Mouse (Mus musculus) T-helper 2 cell (primary cell): ENCODE results near the gene Slc37a1.

Experiments
- in situ Hi-C: fragments of 300-600 bp; cut with MboI, MseI; formaldehyde crosslinking; loops from one replicate; pipeline ENCODE4 v1.15.1; 2025; ENCODE audit warnings: high pct_unique_total_duplicates

The Slc37a1 gene

DNA sequence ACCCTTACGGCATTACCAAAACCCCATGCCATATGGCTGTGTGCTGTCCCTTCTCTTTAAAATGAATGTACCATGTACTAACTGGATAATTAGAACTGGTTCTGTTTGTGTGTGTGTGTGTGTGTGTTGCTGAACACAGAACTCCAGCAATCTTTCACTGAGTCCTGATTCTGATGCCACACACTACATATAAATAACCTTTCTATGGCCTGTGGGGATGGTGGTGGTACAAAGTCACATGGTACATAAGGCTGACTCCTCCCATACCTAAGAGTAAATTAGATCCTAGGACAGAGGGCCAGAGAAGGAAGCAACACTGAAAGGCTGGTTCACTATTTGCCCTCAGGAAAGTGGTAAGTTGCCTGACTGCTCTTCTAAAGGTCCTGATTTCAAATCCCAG lies at the start of gene Slc37a1:
TSS of gene Slc37a1 (plus strand) at position 301 of the 400 bp plus-strand sequence.
- in situ Hi-C loops: no loop called here

DNA sequence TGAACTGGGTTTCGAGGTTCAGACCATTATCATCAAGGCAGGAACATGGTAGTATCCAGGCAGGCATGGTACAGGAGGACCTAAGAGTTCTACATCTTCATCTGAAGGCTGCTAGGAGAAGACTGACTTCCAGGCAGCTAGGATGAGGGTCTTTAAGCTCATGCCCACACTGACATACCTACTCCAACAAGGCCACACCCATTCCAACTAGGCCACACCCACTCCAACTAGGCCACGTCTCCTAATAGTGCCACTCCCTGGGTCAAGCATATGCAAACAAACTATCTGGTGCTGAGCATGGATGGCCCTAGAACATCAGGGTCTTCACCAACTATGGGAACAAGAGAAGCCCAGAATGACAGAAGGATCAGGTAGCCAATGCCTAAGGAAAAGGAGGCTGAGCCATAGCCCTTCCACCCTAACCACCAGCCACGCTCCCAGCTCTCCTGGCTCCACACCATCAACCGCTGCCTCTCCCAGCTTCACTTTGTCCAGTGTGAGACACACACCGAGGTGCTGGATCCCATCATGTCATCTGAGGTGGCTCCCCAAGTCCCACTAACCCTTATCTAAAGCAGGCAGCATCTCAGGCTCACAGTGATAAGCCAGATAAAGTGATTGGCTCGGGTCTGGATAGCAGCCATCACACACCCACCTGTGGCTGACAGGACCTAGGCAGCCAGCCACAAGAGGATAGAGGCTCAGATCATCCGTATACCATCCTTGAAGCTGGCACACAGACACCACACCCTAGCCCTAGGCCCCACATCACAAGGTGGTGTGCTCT lies 48.2 kb upstream of the Slc37a1 start:
- in situ Hi-C loops: no loop called here

DNA sequence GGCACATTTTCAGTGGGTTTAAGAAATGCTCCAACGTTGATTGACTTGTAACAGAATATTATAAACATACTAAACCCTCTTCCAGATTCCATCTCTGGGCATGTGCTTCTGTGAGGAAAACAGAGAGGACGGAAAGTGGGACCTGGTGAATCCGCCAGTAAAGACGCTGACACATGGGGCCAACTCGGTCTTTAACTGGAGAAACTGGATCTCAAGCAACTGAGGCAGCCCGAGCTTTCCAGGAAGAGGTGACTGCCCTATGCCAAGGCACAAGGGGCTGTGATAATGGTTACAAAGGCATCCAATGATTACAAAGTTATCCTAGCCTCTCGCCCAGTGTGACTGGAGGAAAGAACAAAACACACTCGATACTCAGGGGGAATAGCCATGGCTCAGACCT lies 45.4 kb upstream of the Slc37a1 start:
- in situ Hi-C loops: no loop called here

DNA sequence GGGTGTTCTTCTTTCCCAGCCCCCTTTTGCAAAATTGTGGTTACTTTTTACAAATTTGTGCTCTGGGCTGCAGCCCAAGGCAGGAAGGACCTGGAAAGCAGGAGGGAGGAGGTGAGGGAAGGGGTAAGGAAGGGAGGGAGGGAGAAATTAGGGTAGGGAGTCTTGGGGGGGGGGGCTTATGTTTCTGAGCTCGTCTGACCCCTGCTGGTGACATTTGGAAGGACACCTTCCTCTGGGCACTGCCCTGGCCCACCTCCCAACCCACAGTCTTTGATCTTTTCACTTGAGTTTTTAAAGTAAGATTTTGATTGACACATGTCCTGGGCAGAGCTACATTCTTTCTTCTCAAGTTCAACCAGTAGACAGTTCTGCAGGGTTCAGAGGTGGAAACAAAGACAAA lies 43.8 kb upstream of the Slc37a1 start:
- in situ Hi-C loops: no loop called here

DNA sequence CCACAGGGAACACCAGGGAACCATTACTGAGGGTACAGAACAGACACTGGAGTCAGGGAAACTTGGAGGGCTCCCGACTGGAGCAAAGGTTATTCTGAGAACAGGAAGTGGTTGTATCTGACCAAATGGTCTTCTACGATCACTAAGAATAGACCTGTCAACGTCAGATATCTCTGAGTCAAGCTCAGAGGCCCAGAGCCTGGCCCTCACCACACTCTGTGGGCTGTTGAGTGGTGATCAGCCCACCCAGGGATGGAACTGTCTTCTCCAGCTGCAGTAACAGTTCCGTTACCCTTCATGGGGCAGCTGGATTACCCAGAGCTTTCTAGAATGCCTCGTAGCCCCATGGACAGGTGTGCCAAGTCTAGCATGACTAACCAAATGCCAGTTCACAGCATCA lies 41.3 kb upstream of the Slc37a1 start:
- in situ Hi-C loops: no loop called here

DNA sequence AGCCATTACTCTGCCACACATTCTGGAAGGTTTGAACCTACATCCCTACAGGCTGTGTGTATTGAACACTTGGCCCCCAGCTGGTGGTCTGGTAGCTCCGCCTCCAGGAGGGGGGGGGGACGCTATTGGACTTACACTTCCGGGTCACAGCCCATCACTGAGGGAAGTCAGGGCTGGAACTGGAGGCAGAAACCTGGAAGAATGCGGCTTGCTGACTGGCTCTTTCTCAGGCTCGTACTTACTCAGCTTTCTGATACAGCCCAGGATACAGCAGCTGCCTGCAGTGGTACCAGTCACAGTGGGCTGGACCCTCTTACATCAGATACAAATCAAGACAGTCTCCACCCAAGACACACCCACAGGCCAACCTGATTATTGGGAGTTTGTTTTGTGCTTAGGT lies 39.4 kb upstream of the Slc37a1 start:
- in situ Hi-C loops: no loop called here

DNA sequence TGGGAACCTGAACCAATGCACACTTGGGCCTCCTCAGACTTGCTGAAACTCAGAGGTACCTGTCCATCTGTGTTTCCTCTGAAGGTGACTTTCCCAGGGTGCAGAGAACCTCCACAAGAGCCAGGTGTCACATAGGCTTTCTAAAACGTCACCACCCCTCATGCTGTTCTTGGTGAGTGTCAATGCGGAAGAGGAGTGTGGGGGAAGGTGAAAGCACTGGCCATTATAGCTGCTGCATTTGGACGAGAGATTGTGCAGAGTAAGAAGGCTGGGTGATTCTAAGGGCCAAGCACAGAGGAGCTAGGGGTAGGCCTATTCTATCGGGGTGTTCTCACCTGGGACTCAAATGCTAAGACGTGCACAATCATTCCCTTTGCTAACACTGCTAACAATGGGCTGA lies 32.6 kb upstream of the Slc37a1 start:
- in situ Hi-C loops: no loop called here

DNA sequence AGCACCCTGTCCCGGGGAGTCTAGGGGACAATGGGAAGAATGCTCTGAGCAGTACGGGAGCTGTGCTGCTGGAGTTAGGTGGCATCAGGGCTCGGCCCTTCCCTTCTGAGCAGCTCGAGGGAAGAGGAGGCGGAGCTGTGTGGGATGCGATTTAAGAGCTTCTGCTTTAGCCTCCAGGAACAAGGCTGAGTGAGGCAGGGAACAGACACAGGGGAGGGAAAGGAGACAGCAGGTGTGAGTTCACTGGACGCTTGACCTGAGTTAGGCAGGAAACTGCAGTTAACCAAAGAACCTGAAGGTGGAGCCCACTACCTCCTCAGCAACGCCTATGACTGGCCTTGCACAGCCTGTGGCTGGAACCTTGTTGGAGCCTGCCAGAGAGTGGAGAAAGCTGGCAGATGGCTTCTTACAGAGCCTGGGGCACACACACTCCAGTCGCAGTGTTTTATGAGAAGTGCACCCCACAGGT lies 32.1 kb upstream of the Slc37a1 start:
- in situ Hi-C loops: no loop called here

DNA sequence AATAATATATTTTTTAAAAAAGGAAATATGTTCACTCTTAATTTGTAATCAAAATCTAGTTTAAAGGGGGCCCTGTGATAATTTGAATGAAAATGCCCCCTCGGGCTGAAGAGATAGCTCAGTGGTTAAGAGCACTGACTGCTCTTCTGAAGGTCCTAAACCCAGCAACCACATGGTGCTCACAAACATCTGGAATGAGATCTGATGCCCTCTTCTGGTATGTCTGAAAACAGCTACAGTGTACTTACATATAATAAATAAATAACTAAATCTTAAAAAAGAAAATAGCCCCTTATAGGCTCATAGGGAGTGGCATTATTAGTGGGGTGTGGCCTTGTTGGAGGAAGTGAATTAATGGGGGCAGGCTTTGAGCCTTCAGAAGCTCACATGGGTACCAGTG lies 29.4 kb upstream of the Slc37a1 start:
- in situ Hi-C loops: no loop called here

DNA sequence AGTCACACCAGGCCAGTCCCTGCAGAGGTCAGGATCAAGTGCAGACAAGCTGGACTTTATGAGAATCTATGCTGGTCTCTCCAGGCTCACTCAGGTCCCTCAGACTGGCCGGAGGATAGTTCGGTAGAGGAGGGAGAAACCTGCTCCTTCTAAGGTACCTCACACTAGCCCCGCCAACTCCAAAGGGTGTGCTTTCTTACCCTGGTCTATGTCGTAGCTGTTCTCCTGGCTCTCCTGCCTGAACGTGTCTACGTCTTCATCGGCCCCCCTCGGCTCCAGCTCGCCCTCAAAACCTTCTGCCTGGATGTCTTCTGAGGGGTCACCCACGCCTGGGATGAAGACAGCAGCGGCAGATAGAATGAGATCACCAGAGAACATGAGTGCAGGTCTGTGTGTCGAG lies 28.7 kb upstream of the Slc37a1 start:
- in situ Hi-C loops: no loop called here

DNA sequence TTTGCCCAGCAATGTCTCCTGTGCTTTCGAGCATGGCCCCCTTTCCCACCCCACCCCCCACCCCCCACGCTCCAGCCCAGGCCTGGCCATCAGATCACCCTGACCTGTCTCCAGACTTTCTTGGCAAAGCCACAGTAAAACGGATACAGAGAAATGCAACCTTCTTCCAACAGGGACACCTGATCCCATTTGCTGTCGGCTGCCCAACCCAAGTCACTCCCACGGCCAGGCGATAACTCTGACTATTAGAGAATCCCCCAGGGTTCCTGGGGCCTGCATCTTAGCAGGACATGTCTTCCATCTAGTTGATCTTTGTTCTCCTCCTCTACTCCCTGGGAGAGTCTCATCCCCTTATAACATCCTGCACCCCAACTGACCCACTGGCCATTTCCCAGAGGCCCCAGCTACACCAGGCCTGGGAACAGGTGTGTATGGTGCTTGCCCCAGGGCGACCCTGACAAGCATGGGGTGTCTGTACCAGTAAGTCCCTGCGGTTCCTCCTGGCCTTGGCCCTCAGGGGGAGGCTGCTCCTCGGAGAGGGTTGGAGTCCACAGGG lies 28.2 kb upstream of the Slc37a1 start:
- in situ Hi-C loops: no loop called here

DNA sequence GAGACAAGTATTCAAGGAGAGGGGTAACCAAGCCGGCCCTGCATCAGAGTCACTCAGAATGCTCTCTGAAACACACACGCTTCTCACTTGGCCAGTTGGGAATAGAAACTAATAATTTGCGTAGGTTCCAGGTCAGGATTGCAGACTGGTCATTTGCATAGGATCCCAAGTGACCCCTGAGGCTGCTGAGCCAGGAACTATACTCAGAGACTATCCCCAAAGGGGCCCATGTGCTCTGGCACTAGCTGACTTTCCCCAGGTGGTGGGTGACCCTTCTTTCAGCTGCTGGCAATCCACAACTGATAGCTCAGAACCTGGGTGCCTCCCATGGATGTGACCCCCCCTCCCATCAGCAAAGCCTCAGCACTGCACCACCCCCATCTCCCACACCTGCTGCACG lies 27.4 kb upstream of the Slc37a1 start:
- in situ Hi-C loops: no loop called here

DNA sequence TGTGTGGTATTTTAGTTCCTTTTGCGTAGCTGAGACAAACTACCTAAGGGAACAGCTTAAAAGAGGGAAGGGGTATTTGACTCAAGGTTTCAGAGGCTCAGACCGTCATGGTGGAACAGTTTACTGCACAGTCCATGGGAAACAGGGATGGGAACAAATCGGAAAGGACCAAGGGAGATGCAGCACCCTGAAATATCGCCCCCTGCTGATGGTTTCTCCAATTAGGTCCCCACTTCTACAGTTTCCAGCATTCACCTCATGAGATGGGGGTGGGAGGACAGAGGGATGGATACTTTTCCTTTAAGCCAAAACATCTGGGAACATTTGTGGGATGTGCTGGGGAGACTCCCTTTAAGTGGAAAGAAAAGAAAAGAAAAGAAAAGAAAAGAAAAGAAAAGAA lies 26.8 kb upstream of the Slc37a1 start:
- in situ Hi-C loops: no loop called here

DNA sequence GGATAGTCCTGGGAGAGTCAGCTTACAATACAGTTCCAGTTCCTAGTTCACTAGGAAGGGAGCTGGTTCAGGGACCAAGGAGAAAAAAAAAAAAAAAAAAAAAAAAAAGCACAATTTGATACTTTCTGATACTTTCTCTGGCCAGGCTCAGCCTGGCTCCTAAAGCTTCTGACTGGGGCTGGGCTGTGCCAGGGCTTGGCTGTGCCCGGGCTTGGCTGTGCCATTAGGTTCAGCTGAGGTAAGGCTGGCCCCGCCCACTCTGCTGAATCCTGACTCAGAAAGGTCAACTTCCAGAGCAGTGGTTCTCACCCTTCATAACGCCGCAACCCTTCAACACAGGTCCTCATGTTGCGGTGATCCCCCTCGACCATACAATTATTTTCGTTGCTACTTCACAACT lies 26.2 kb upstream of the Slc37a1 start:
- in situ Hi-C loops: no loop called here

DNA sequence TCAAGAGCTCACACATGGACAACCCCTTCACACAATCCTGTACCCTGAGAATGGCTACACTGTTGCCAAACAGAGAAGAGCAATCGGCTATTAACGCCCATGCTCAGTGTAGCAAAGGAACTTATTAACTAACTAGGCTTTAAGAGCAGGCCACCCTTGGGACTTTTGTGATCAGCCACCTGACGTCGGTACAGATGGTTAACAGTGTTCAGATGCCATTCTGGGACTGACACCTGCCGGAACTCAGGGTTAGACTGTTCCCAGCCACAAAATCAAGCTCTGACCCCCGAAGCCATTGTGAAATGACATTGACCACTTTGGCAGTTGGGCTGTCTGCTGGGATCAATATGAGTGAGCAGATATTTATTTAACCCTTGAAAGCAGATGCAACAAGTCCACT lies 25.2 kb upstream of the Slc37a1 start:
- in situ Hi-C loops: no loop called here

DNA sequence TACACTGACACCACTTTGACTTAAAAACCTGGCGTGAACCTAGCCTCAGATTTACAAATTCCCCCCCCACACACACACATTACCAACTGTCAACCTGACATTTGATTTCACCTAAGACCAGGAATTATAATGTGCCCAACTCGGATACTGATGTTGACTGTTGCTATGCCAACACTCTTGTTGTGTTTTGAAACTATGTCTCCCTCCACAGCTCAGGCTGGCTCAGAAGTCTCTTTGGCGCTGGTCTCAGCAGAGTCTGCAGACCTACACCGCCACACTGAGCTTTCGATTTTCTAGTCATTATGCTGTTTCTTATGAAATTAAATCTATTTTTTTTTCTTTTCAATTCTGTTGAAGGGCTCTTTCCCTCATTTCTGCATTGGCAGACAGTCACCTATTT lies 23.9 kb upstream of the Slc37a1 start:
- in situ Hi-C loops: no loop called here

DNA sequence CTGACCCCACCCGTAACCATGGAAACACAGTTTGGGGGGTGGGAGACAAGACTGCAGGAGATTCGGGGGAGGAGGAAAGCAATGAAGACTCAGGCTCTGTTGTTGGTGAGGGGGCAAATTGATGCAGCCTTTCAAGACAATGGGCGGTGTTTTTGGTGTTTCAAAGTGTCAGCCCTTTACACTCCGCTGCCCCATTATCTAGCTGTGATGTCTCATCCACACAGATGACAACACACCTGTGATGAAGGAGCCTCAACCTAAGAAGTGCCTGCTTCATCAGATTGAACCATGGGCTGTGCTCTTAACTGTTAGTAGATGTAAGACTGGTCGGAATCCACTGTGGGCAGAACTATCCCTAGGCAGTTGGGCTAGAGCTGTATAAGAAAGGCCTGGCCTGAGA lies 22.8 kb upstream of the Slc37a1 start:
- in situ Hi-C loops: no loop called here

DNA sequence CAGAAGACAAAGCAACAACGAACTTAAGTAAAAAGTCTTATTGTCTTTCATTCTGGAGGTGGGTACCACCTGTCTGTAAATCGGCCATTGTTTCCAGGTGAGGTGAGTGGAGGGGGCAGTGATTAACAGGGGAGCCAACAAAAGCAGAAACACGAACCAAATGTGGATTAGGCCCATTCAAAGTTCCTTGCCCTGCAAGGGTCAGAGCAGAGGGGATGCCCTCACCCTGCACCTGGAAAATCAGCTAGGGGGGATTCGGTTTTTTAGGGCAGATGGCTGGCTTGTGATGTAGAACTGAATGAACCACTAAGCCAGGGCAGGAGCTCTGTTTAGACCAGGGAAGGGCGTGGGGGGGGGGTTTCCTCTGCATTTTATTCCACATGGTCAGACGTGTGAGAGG lies 22.2 kb upstream of the Slc37a1 start:
- in situ Hi-C loops: no loop called here

DNA sequence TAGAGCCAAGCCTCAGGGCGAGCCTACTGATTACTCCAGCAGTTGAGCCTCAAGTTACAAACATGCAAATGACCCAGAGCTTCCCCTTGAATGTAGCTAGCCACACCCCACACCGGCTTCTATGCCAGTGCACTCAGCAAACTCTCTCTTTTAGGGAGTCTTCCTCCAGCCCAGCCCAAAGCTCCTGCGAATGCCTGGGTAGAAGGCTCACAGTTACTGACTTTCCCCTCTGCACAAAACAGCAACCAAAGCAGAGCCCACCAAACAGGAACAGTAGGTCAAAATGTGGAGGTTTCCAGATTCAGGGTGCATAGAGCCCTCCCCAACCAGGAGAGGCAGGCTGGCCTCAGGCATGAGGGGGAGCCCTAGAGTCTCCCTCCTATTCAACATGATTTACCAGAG lies 21.4 kb upstream of the Slc37a1 start:
- in situ Hi-C loops: no loop called here

DNA sequence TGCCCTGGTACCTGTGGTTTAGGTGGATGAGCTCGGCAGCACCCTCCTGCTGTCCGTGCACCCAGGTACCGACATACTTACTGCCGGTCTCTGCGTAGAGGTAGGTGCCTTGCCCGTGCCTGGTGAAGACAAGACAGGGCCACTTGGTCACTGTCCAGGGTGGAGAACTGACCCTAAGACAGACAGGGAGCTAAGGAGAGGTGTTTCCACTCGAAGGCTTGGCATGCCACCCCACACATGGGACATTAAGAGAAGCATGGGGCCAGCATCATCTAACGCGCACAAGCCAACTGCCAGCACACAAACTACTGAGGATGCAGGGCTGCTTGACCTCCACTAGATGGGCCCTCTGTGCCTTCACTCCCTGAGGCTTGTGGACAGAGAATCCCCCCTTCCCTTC lies 20.8 kb upstream of the Slc37a1 start:
- in situ Hi-C loops: no loop called here

DNA sequence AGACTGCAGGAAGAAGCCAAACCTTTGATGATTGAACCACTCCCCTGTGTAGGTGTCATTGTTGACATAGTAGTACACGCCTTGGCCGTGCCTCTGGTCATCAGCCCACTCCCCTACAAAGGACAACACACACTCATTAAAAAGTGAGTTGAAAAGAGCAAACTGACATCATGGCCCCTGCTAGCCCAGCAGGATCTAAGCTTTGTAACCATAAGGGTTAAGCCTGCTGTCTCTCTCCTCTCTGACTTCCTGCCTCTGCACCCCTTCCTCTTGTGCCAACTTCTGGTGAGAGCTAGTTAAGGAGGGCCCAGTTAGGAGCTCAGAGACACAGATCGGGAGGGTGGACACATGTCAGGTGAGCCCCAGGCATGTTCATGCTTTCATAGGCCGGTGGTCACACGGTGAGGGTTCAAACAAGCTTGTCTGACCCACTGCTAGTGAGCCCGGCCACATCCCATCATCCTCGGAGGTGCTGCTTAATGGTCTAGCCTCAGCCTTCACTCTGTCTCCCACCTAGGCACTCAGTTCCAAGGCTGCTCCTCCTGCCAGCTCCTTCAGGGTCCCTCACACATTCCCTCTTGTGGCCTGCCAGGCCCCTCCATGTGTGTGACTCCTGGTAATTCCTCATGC lies 20.2 kb upstream of the Slc37a1 start:
- in situ Hi-C loops: no loop called here

DNA sequence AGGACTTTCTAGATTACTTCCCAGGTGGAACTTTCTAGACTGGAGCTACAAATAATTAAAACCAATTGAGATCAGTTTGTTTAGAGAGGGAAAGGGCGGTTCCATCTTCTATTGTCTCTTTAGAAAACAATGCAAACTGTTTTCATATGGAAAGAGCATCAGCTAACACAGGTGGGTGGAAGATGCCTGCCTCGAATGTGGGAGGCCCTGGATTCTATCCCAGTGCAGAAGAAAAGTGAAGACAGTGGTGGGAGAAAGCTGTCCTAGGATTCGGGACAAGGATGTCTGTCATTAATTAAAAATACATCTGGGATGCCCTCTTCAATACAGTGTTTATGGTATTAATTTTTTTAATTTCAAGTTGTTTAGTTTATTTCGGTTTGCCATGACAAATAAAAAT lies 19.5 kb upstream of the Slc37a1 start:
- in situ Hi-C loops: no loop called here

DNA sequence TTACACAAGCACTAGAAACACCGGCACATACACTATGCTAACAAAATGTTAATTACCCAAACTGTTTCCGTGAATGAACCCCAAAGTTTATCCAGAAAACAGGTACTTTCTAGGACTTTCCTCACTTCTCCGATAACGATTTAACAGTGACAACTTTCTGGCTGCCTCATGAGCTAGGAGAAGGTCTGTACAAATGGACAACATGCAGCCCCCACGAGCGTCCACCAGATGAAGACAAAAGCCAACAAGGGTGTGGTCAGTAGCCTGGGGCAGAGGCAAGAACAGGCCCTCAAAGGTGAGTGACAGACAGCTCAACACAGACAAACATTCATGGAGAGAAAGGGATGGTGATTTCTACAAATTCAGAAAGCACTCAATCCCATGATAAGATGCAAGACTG lies 19.0 kb upstream of the Slc37a1 start:
- in situ Hi-C loops: no loop called here
